Mouse (Mus musculus) neural tube, embryonic 11.5 days (tissue): ENCODE data around the gene Pcbp3. TPM values are rescaled to one million over a fixed set of nuclear protein-coding genes. Genes with fewer than 3 reads are reported as not detected.

Experiments
- ATAC-seq: fragments of 200-750 bp; cut with Nextera tagmentation; 2 replicates; pipeline ENCODE4 v1.8.0; 2017; ENCODE audit warnings: moderate number of reproducible peaks, mild to moderate bottlenecking, moderate TSS enrichment, moderate library complexity; ENCODE audit not compliant: insufficient read depth, low FRiP score, low TSS enrichment
- DNase-seq: peaks from one replicate; pipeline ENCODE4 v3.0.0-alpha.2; 2015; ENCODE audit warnings: low spot score
- H3K27ac ChIP-seq: fragments of 300-500 bp; sonication (generic); 2 replicates; pipeline ENCODE4 v1.5.1; 2014; ENCODE audit warnings: low read depth, mild to moderate bottlenecking, low read length
- H3K27me3 ChIP-seq: fragments of 300-500 bp; sonication (generic); 2 replicates; pipeline ENCODE4 v1.6.1; 2014; ENCODE audit warnings: mild to moderate bottlenecking, low read length, mixed read lengths; ENCODE audit not compliant: control insufficient read depth, insufficient read depth
- H3K36me3 ChIP-seq: fragments of 300-500 bp; sonication (generic); 2 replicates; pipeline ENCODE4 v1.6.1; 2014; ENCODE audit warnings: mild to moderate bottlenecking, low read length, moderate library complexity, mixed read lengths; ENCODE audit not compliant: control insufficient read depth, insufficient read depth
- H3K4me1 ChIP-seq: fragments of 300-500 bp; sonication (generic); 2 replicates; pipeline ENCODE4 v1.6.1; 2014; ENCODE audit warnings: low read length, mixed read lengths; ENCODE audit not compliant: control insufficient read depth, insufficient read depth
- H3K4me2 ChIP-seq: fragments of 300-500 bp; sonication (generic); 2 replicates; pipeline ENCODE4 v1.6.1; 2014; ENCODE audit warnings: low read depth, mild to moderate bottlenecking, moderate library complexity
- H3K4me3 ChIP-seq: fragments of 300-500 bp; sonication (generic); 2 replicates; pipeline ENCODE4 v1.5.1; 2014; ENCODE audit warnings: low read depth, low read length
- H3K9ac ChIP-seq: fragments of 300-500 bp; sonication (generic); 2 replicates; pipeline ENCODE4 v1.6.1; 2014; ENCODE audit warnings: mild to moderate bottlenecking, low read length
- H3K9me3 ChIP-seq: fragments of 300-500 bp; sonication (generic); 2 replicates; pipeline ENCODE4 v1.6.1; 2016; ENCODE audit warnings: low read length; ENCODE audit not compliant: control insufficient read depth
- WGBS: fragments of 180-500 bp; shearing (Covaris S2); extraction: QIAGEN DNeasy Blood & Tissue Kit; methylation state at CpG from one replicate; pipeline ENCODE4 v1.1.7; 2014; 5-methylcytosine and 5-hydroxymethylcytosine counted together
- polyA plus RNA-seq: library from polyadenylated mRNA; unstranded; fragments of >200 nt; fragmentation: Nextera tagmentation; extraction: Ambion mirVana; gene quantifications from 2 replicates; pipeline ENCODE4 v1.2.1, GENCODE M21; 2014

The Pcbp3 gene
- polyA plus RNA-seq, 1 experiment from 2014 or later: 47.3 TPM

GRCm38 (mm10) chr10:76794102-76794501, 167.6 kb downstream of the Pcbp3 start:
- Histone ChIP-seq H3K4me1 (no peaks in the 10 kb centered on the region), H3K9me3 (no peaks in the 10 kb centered on the region), H3K4me2 (no peak overlapping the region), H3K36me3 (no peaks in the 10 kb centered on the region), H3K4me3 (no peak overlapping the region), H3K27me3 (no peaks in the 10 kb centered on the region), H3K27ac (no peak overlapping the region), H3K9ac (no peak overlapping the region)
- 87% methylated on average over 3 of the region's 3 CpGs for WGBS
- DNase-seq (no peak), ATAC-seq (no peak)

GRCm38 (mm10) chr10:76791475-76791874, 170.2 kb downstream of the Pcbp3 start:
- Histone ChIP-seq H3K4me1 (no peaks in the 10 kb centered on the region), H3K27ac (no peak overlapping the region), H3K9ac (no peak overlapping the region), H3K27me3 (no peaks in the 10 kb centered on the region), H3K36me3 (no peaks in the 10 kb centered on the region), H3K9me3 (no peaks in the 10 kb centered on the region), H3K4me2 (no peak overlapping the region), H3K4me3 (no peak overlapping the region)
- no peak for ATAC-seq
- peak; percentile 26 for DNase-seq
- 94% methylated on average over 1 of the region's 1 CpGs for WGBS

GRCm38 (mm10) chr10:76789885-76790284, 171.8 kb downstream of the Pcbp3 start:
- Histone ChIP-seq H3K36me3 (no peaks in the 10 kb centered on the region), H3K27me3 (no peaks in the 10 kb centered on the region), H3K4me3 (no peak overlapping the region), H3K9ac (no peak overlapping the region), H3K4me1 (no peaks in the 10 kb centered on the region), H3K4me2 (no peak overlapping the region), H3K27ac (no peak overlapping the region), H3K9me3 (no peaks in the 10 kb centered on the region)
- WGBS: 90% methylated on average over 4 of the region's 4 CpGs
- DNase-seq (no peak), ATAC-seq (no peak)

GRCm38 (mm10) chr10:76785312-76785711, 176.4 kb downstream of the Pcbp3 start:
- H3K9me3 ChIP-seq: no peaks in the 10 kb centered on the region
- H3K27me3 ChIP-seq: no peaks in the 10 kb centered on the region
- 78% methylated on average over 6 of the region's 6 CpGs for WGBS

GRCm38 (mm10) chr10:76779225-76779624, 182.5 kb downstream of the Pcbp3 start:
- H3K4me2 ChIP-seq: no peak overlapping the region
- DNase-seq (no peak), ATAC-seq (no peak)

More at GRCm38 (mm10) chr10:76785312-76785711, 176.4 kb downstream of the Pcbp3 start:
- Histone ChIP-seq H3K9ac (no peak overlapping the region), H3K4me3 (no peak overlapping the region), H3K36me3 (no peaks in the 10 kb centered on the region), H3K4me1 (no peaks in the 10 kb centered on the region), H3K27ac (no peak overlapping the region), H3K4me2 (no peak overlapping the region)
- no peak for ATAC-seq
- no peak for DNase-seq

GRCm38 (mm10) chr10:76771624-76772023, 190.1 kb downstream of the Pcbp3 start:
- H3K9ac ChIP-seq: no peak overlapping the region
- ATAC-seq (no peak), DNase-seq (no peak)
- 89% methylated on average over 3 of the region's 3 CpGs for WGBS
- H3K4me2 ChIP-seq: no peak overlapping the region
- no peak overlapping the region for H3K27ac ChIP-seq
- H3K36me3 ChIP-seq: no peaks in the 10 kb centered on the region
- no peaks in the 10 kb centered on the region for H3K27me3 ChIP-seq
- H3K4me1 ChIP-seq: no peaks in the 10 kb centered on the region
- no peak overlapping the region for H3K4me3 ChIP-seq
- H3K9me3 ChIP-seq: no peaks in the 10 kb centered on the region

More at GRCm38 (mm10) chr10:76779225-76779624, 182.5 kb downstream of the Pcbp3 start:
- Histone ChIP-seq H3K9me3 (no peaks in the 10 kb centered on the region), H3K4me1 (no peaks in the 10 kb centered on the region), H3K4me3 (no peak overlapping the region), H3K27me3 (no peaks in the 10 kb centered on the region), H3K36me3 (no peaks in the 10 kb centered on the region), H3K9ac (no peak overlapping the region), H3K27ac (no peak overlapping the region)
- 91% methylated on average over 5 of the region's 5 CpGs for WGBS

GRCm38 (mm10) chr10:76771086-76771485, 190.6 kb downstream of the Pcbp3 start:
- WGBS: 50% methylated on average over 5 of the region's 5 CpGs

GRCm38 (mm10) chr10:76769581-76769980, 192.1 kb downstream of the Pcbp3 start:
- Histone ChIP-seq H3K4me2 (no peak overlapping the region), H3K36me3 (no peaks in the 10 kb centered on the region), H3K4me1 (no peaks in the 10 kb centered on the region), H3K9me3 (no peaks in the 10 kb centered on the region), H3K27me3 (no peaks in the 10 kb centered on the region), H3K4me3 (no peak overlapping the region), H3K9ac (no peak overlapping the region), H3K27ac (no peak overlapping the region)
- no peak for DNase-seq
- ATAC-seq: no peak
- 86% methylated on average over 6 of the region's 6 CpGs for WGBS

More at GRCm38 (mm10) chr10:76771086-76771485, 190.6 kb downstream of the Pcbp3 start:
- DNase-seq (no peak), ATAC-seq (no peak)
- no peak overlapping the region for H3K4me3 ChIP-seq
- no peak overlapping the region for H3K4me2 ChIP-seq
- no peaks in the 10 kb centered on the region for H3K27me3 ChIP-seq
- H3K4me1 ChIP-seq: no peaks in the 10 kb centered on the region
- no peaks in the 10 kb centered on the region for H3K36me3 ChIP-seq
- H3K9me3 ChIP-seq: no peaks in the 10 kb centered on the region
- H3K27ac ChIP-seq: no peak overlapping the region
- no peak overlapping the region for H3K9ac ChIP-seq

- H3K9ac ChIP-seq: no peak overlapping the region
- H3K4me2 ChIP-seq: no peak overlapping the region
- H3K27me3 ChIP-seq: no peaks in the 10 kb centered on the region
- H3K36me3 ChIP-seq: no peaks in the 10 kb centered on the region
- WGBS: 93% methylated on average over 1 of the region's 1 CpGs
- no peak for ATAC-seq
- H3K27ac ChIP-seq: no peak overlapping the region
- DNase-seq: no peak
- no peaks in the 10 kb centered on the region for H3K9me3 ChIP-seq
- H3K4me3 ChIP-seq: no peak overlapping the region
- H3K4me1 ChIP-seq: no peaks in the 10 kb centered on the region
Measured at GRCm38 (mm10) chr10:76766196-76766595, 195.5 kb downstream of the Pcbp3 start.
